In genomic region chr5:67060519-67060918, GRCm38 (mm10) we compare ENCODE assay signal across 27 mouse cellular contexts. TPM values are rescaled to one million over a fixed set of nuclear protein-coding genes. Genes with fewer than 3 reads are reported as not detected.
DNase-seq lines count a peak whose midpoint lies in the region; ATAC-seq lines count a peak whose summit lies in the region.
"Had no signal": no experiment of that assay in that cellular context is flagged by ENCODE, and none has a peak within 500 bp of the region (broad histone marks: within the 10 kb centered on the region; RNA-seq: fewer than 3 reads in every experiment).

No protein-coding gene starts in this region.

- no peaks in the 10 kb centered on the region for H3K4me1 ChIP-seq in heart, embryonic 11.5 days (ENCODE audit: control insufficient read depth, insufficient read depth, low read length)
- H3K4me1 ChIP-seq in midbrain, embryonic 13.5 days (replicated peaks) = peaks cover 4% of the 10 kb centered on the region
- no peaks in the 10 kb centered on the region for H3K4me1 ChIP-seq in midbrain, embryonic 15.5 days
- H3K4me1 ChIP-seq: heart, embryonic 15.5 days; hindbrain, embryonic 15.5 days; intestine, embryonic 15.5 days; liver, embryonic 12.5 days had no signal

- no peaks in the 10 kb centered on the region for H3K9me3 ChIP-seq in heart, embryonic 11.5 days (replicated peaks; ENCODE audit: control insufficient read depth, low read length)
- no peaks in the 10 kb centered on the region for H3K9me3 ChIP-seq in midbrain, embryonic 13.5 days
- H3K9me3 ChIP-seq in midbrain, embryonic 15.5 days = no peaks in the 10 kb centered on the region
- H3K9me3 ChIP-seq: forebrain, embryonic 15.5 days; heart, embryonic 15.5 days; hindbrain, embryonic 15.5 days; intestine, embryonic 15.5 days; liver, embryonic 12.5 days had no signal

- H3K36me3 ChIP-seq in heart, embryonic 11.5 days (ENCODE audit: control insufficient read depth, insufficient read depth, low read length) = no peaks in the 10 kb centered on the region
- H3K36me3 ChIP-seq in midbrain, embryonic 13.5 days = no peaks in the 10 kb centered on the region
- no peaks in the 10 kb centered on the region for H3K36me3 ChIP-seq in midbrain, embryonic 15.5 days (replicated peaks)
- H3K36me3 ChIP-seq: heart, embryonic 15.5 days; intestine, embryonic 15.5 days; liver, embryonic 12.5 days had no signal

- H3K4me2 ChIP-seq in heart, embryonic 11.5 days = no peak overlapping the region
- H3K4me2 ChIP-seq in midbrain, embryonic 13.5 days (replicated peaks) = no peak overlapping the region
- no peak overlapping the region for H3K4me2 ChIP-seq in midbrain, embryonic 15.5 days
- H3K4me2 ChIP-seq: forebrain, embryonic 15.5 days; heart, embryonic 15.5 days; hindbrain, embryonic 15.5 days; intestine, embryonic 15.5 days; liver, embryonic 12.5 days had no signal

- no peak for ATAC-seq in heart, embryonic 11.5 days (replicated peaks; ENCODE audit: insufficient number of reproducible peaks, low FRiP score, low TSS enrichment)
- ATAC-seq in midbrain, embryonic 13.5 days = 0 out of 2 replicates have a peak, but pooled peaks have one; percentile 45
- no peak for ATAC-seq in midbrain, embryonic 15.5 days (replicated peaks)
- peak; percentile 77 for ATAC-seq in granulocyte monocyte progenitor cell, adult 5-6 weeks (replicated peaks; ENCODE audit: poor library complexity, severe bottlenecking)
- ATAC-seq: forebrain, embryonic 15.5 days; intestine, embryonic 15.5 days; liver, embryonic 12.5 days; liver, postnatal 0 days had no signal

- WGBS in heart, embryonic 11.5 days (ENCODE audit: insufficient replicate concordance) = 38% methylated on average over 3 of the region's 4 CpGs
- 37% methylated on average over 4 of the region's 4 CpGs for WGBS in midbrain, embryonic 13.5 days
- 67% methylated on average over 2 of the region's 4 CpGs for WGBS in midbrain, embryonic 15.5 days

- no peak overlapping the region for H3K4me3 ChIP-seq in heart, embryonic 11.5 days (ENCODE audit: low read depth, low read length)
- no peak overlapping the region for H3K4me3 ChIP-seq in midbrain, embryonic 13.5 days (replicated peaks)
- H3K4me3 ChIP-seq in midbrain, embryonic 15.5 days = no peak overlapping the region
- H3K4me3 ChIP-seq: erythroblast, embryonic 14.5 days; forebrain, embryonic 15.5 days; heart, embryonic 15.5 days; hindbrain, embryonic 15.5 days; intestine, embryonic 15.5 days; layer of hippocampus, adult 2 months; left cerebral cortex, adult 2 months; liver, embryonic 12.5 days had no signal

- DNase-seq in heart, adult 11 months = peak; percentile 44
- DNase-seq in adrenal gland, postnatal 14 days = no peak
- DNase-seq: B cell, adult 2 months; cerebellum, adult 9-10 months; kidney, adult 2 months; kidney, postnatal 36 days; liver, postnatal 0 days; lung, postnatal 36 days had no signal

- H3K27me3 ChIP-seq in heart, embryonic 11.5 days (ENCODE audit: control insufficient read depth, insufficient read depth, low read length) = no peaks in the 10 kb centered on the region; the same call in 1 of the 2 replicates
- no peaks in the 10 kb centered on the region for H3K27me3 ChIP-seq in midbrain, embryonic 13.5 days
- H3K27me3 ChIP-seq in midbrain, embryonic 15.5 days (replicated peaks) = no peaks in the 10 kb centered on the region
- H3K27me3 ChIP-seq: forebrain, embryonic 15.5 days; heart, embryonic 15.5 days; hindbrain, embryonic 15.5 days; intestine, embryonic 15.5 days; liver, embryonic 12.5 days had no signal

- no peak overlapping the region for H3K27ac ChIP-seq in heart, embryonic 11.5 days (ENCODE audit: low read depth, low read length)
- no peak overlapping the region for H3K27ac ChIP-seq in midbrain, embryonic 13.5 days
- H3K27ac ChIP-seq in midbrain, embryonic 15.5 days = no peak overlapping the region
- H3K27ac ChIP-seq: forebrain, embryonic 15.5 days; heart, embryonic 15.5 days; hindbrain, embryonic 15.5 days; intestine, embryonic 15.5 days; layer of hippocampus, adult 2 months; left cerebral cortex, adult 2 months; liver, embryonic 12.5 days had no signal

- H3K9ac ChIP-seq in heart, embryonic 11.5 days (ENCODE audit: low read depth, low read length) = no peak overlapping the region
- no peak overlapping the region for H3K9ac ChIP-seq in midbrain, embryonic 13.5 days (replicated peaks)
- H3K9ac ChIP-seq in midbrain, embryonic 15.5 days = no peak overlapping the region
- H3K9ac ChIP-seq: forebrain, embryonic 15.5 days; heart, embryonic 15.5 days; hindbrain, embryonic 15.5 days; intestine, embryonic 15.5 days; liver, embryonic 12.5 days; liver, postnatal 0 days had no signal

RNA-seq across cellular contexts. Expression of gene Phox2b, which starts 38.6 kb away (rescaled TPM):
- polyA plus RNA-seq in heart, embryonic 11.5 days (2014; fragmentation: Nextera tagmentation; extraction: Ambion mirVana) = 0.25 and 0.43 TPM in 2 replicates
- 1.1 and 2.0 TPM in 2 replicates for polyA plus RNA-seq in midbrain, embryonic 13.5 days (2015; fragmentation: Nextera tagmentation; extraction: Ambion mirVana)
- polyA plus RNA-seq in midbrain, embryonic 15.5 days (2015; fragmentation: Nextera tagmentation; extraction: Ambion mirVana) = 0.80 and 1.5 TPM in 2 replicates
- not detected in 2 replicates for total RNA-seq in granulocyte monocyte progenitor cell, adult 5-6 weeks (2014; fragmentation: Nextera tagmentation)
- total RNA-seq in granulocyte monocyte progenitor cell, adult 5-6 weeks (2017) = not detected in 2 replicates
- total RNA-seq in adrenal gland, postnatal 14 days (2021) = 15.9 and 17.3 TPM in 2 replicates
- total RNA-seq: gastrocnemius, adult 8-10 months; heart, postnatal 25 days; layer of hippocampus, adult 2 months; layer of hippocampus, postnatal 14 days; left cerebral cortex, adult 2 months; left cerebral cortex, postnatal 25 days; megakaryocyte-erythroid progenitor cell, adult 5-6 weeks; monocyte, adult 5-6 weeks had no signal
- polyA plus RNA-seq: erythroblast, embryonic 14.5 days; forebrain, embryonic 15.5 days; liver, postnatal 0 days; testis, adult 2 months had no signal

Comparison
In these comparisons a context has a peak if more than half of its experiments do, and no peak if none do; other contexts are left out.
1. ATAC-seq: peak in midbrain, embryonic 13.5 days (single experiment) and granulocyte monocyte progenitor cell, adult 5-6 weeks (single experiment); none in heart, embryonic 11.5 days (single experiment) and midbrain, embryonic 15.5 days (single experiment).